In the genomic region with DNA sequence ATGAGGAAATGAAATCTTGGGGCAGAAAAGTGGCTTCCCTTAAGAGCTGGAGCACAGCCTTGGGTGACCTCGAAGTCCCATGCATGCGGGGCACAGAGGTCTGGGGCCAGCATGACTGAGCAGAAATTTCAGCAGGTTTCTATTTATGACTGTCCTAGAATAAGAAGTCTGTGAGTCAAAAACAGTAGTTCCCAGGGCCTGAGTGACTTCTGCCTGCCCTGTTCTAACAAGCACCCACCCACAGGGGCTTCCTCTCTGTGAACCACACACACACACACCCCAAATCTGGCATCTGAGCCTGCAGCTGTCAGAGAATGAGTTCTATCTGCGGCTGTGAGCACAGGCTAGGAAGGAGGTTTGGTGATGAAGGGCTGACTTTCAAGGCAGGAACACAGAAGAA, we compare ENCODE assay signal across 19 mouse cellular contexts.
DNase-seq lines count a peak whose midpoint lies in the region; ATAC-seq and TF ChIP-seq lines count a peak whose summit lies in the region.
"Had no signal": no experiment of that assay in that cellular context is flagged by ENCODE, and none has a peak within 500 bp of the region (broad histone marks: within the 10 kb centered on the region; RNA-seq: fewer than 3 reads in every experiment).

No protein-coding gene starts in this region.

- peak; percentile 4 to 6 for DNase-seq in spleen, postnatal 36 days (ENCODE audit: low spot score in 2 of 2)
- no peak for DNase-seq in spleen, postnatal 14 days (ENCODE audit: low spot score in 2 of 2)
- peak; percentile 22 for DNase-seq in thymus, postnatal 4 days
- no peak for DNase-seq in right cerebral cortex, postnatal 4 days
- no peak for DNase-seq in left cerebral cortex, postnatal 36 days (ENCODE audit: low spot score in 2 of 2)
- no peak for DNase-seq in right cerebral cortex, adult 2 months (ENCODE audit: low spot score in 2 of 2)
- DNase-seq: adrenal gland, postnatal 10 days; cerebellum, adult 2 months; forebrain, postnatal 0 days; heart, adult 2 months; lung, adult 18-20 months; lung, postnatal 4 days had no signal

- peak; percentile 92 to 93 for ATAC-seq in hematopoietic stem cell, adult 5-6 weeks (replicated peaks in 1 of 2; ENCODE audit: insufficient read depth in 1 of 2, low FRiP score in 2 of 2, low TSS enrichment in 1 of 2, low read depth in 1 of 2, poor library complexity in 2 of 2, severe bottlenecking in 2 of 2)
- ATAC-seq: forebrain, postnatal 0 days; midbrain, embryonic 16.5 days had no signal

- intact Hi-C loops in left cerebral cortex, postnatal 36 days (cut with DNase I), result no loop called here

- peak overlapping the region; percentile 49 for H3K4me2 ChIP-seq in myocyte (ENCODE audit: low read depth)
- H3K4me2 ChIP-seq: embryonic facial prominence, embryonic 13.5 days; hindbrain, embryonic 12.5 days; kidney, embryonic 15.5 days; neural tube, embryonic 13.5 days had no signal

- H3K36me3 ChIP-seq in myocyte (ENCODE audit: control insufficient read depth, insufficient read depth), result no peaks in the 10 kb centered on the region
- H3K36me3 ChIP-seq: embryonic facial prominence, embryonic 13.5 days; hindbrain, embryonic 12.5 days; kidney, embryonic 15.5 days; neural tube, embryonic 13.5 days had no signal

- H3K4me3 ChIP-seq in myocyte, result no peak overlapping the region
- H3K4me3 ChIP-seq: embryonic facial prominence, embryonic 13.5 days; heart, adult 2 months; hindbrain, embryonic 12.5 days; kidney, embryonic 15.5 days; neural tube, embryonic 13.5 days had no signal

- no peaks in the 10 kb centered on the region for H3K79me2 ChIP-seq in myocyte (ENCODE audit: control insufficient read depth, insufficient read depth)

- TF ChIP-seq POLR2A in myocyte (IDR thresholded peaks at IDR 0.05; ENCODE audit: insufficient read length, low read depth), result no peak

- no peaks in the 10 kb centered on the region for H3K27me3 ChIP-seq in myocyte (ENCODE audit: control insufficient read depth, insufficient read depth, insufficient read length)
- H3K27me3 ChIP-seq: embryonic facial prominence, embryonic 13.5 days; hindbrain, embryonic 12.5 days; kidney, embryonic 15.5 days; neural tube, embryonic 13.5 days had no signal

- no peak overlapping the region for H3ac ChIP-seq in myocyte (ENCODE audit: control insufficient read depth, insufficient read length)

TF ChIP-seq in myocyte, 11 proteins besides CTCF, POLR2A, EP300 and RAD21:
- TF ChIP-seq TCF3 (IDR thresholded peaks at IDR 0.05; ENCODE audit: insufficient read length, low read depth), result no peak
- peak in 1 of 3 experiments; percentile 36 for TF ChIP-seq MYOD1 (IDR thresholded peaks at IDR 0.05; ENCODE audit: control insufficient read depth in 1 of 3, insufficient read length in 2 of 3, low read depth in 2 of 3)
TF ChIP-seq in myocyte: peak in this region for 1.

Comparison
In these comparisons a context has a peak if more than half of its experiments do, and no peak if none do; other contexts are left out.
1. DNase-seq: peak in spleen, postnatal 36 days (2 of 2) and thymus, postnatal 4 days (single experiment); none in spleen, postnatal 14 days (0 of 2), right cerebral cortex, postnatal 4 days (single experiment), left cerebral cortex, postnatal 36 days (0 of 2) and right cerebral cortex, adult 2 months (0 of 2).